Mouse (Mus musculus) heart, embryonic 11.5 days (tissue): ENCODE results near the gene Gfm2. TPM values are rescaled to one million over a fixed set of nuclear protein-coding genes. Genes with fewer than 3 reads are reported as not detected.

ENCODE experiments used
- ATAC-seq: fragments of 200-750 bp; cut with Nextera tagmentation; replicated peaks from 2 replicates; pipeline ENCODE4 v1.8.0; 2017; ENCODE audit warnings: moderate library complexity; ENCODE audit not compliant: insufficient number of reproducible peaks, low FRiP score, low TSS enrichment
- H3K27ac ChIP-seq: fragments of 300-500 bp; sonication (generic); 2 replicates; pipeline ENCODE4 v1.5.1; 2014; ENCODE audit warnings: mild to moderate bottlenecking, low read depth, low read length
- H3K27me3 ChIP-seq: fragments of 300-500 bp; sonication (generic); 2 replicates; pipeline ENCODE4 v1.6.1; 2014; ENCODE audit warnings: mild to moderate bottlenecking, low read length, mixed read lengths; ENCODE audit not compliant: control insufficient read depth, insufficient read depth
- H3K36me3 ChIP-seq: fragments of 300-500 bp; sonication (generic); 2 replicates; pipeline ENCODE4 v1.6.1; 2014; ENCODE audit warnings: mild to moderate bottlenecking, low read length, moderate library complexity, mixed read lengths; ENCODE audit not compliant: control insufficient read depth, insufficient read depth
- H3K4me1 ChIP-seq: fragments of 300-500 bp; sonication (generic); 2 replicates; pipeline ENCODE4 v1.6.1; 2014; ENCODE audit warnings: low read length; ENCODE audit not compliant: control insufficient read depth, insufficient read depth
- H3K4me2 ChIP-seq: fragments of 300-500 bp; sonication (generic); 2 replicates; pipeline ENCODE4 v1.6.1; 2014; ENCODE audit warnings: mild to moderate bottlenecking, moderate library complexity
- H3K4me3 ChIP-seq: fragments of 300-500 bp; sonication (generic); 2 replicates; pipeline ENCODE4 v1.5.1; 2014; ENCODE audit warnings: low read depth, low read length
- H3K9ac ChIP-seq: fragments of 300-500 bp; sonication (generic); 2 replicates; pipeline ENCODE4 v1.6.1; 2014; ENCODE audit warnings: mild to moderate bottlenecking, low read depth, low read length, moderate library complexity
- H3K9me3 ChIP-seq: fragments of 300-500 bp; sonication (generic); replicated peaks from 2 replicates; pipeline ENCODE4 v1.6.1; 2016; ENCODE audit warnings: low read length; ENCODE audit not compliant: control insufficient read depth
- WGBS: fragments of 180-500 bp; shearing (Covaris S2); extraction: QIAGEN DNeasy Blood & Tissue Kit; methylation state at CpG from one replicate; pipeline ENCODE4 v1.1.7; 2014; ENCODE audit not compliant: insufficient replicate concordance; 5-methylcytosine and 5-hydroxymethylcytosine counted together
- polyA plus RNA-seq: library from polyadenylated mRNA; unstranded; fragments of >200 nt; fragmentation: Nextera tagmentation; extraction: Ambion mirVana; gene quantifications from 2 replicates; pipeline ENCODE4 v1.2.1, GENCODE M21; 2014

Gfm2 gene
- polyA plus RNA-seq, 1 experiment from 2014 or later = 30.3 TPM

GRCm38 (mm10) chr13:97180113-97180828, 42.5 kb downstream of the Gfm2 start:
- WGBS = 75% methylated on average over 6 of the region's 6 CpGs
- no peaks in the 10 kb centered on the region for H3K9me3 ChIP-seq
- 0 out of 2 replicates have a peak, but pooled peaks cover 3% of the 10 kb centered on the region for H3K4me1 ChIP-seq
- no peak overlapping the region for H3K27ac ChIP-seq
- no peak for ATAC-seq
- H3K4me3 ChIP-seq = no peak overlapping the region
- H3K36me3 ChIP-seq = peaks cover 10% of the 10 kb centered on the region
- H3K4me2 ChIP-seq = no peak overlapping the region
- H3K27me3 ChIP-seq = no peaks in the 10 kb centered on the region
- H3K9ac ChIP-seq = no peak overlapping the region

- 0 out of 2 replicates have a peak, but pooled peaks cover 6% of the 10 kb centered on the region for H3K4me1 ChIP-seq
- no peaks in the 10 kb centered on the region for H3K9me3 ChIP-seq
- peaks cover 6% of the 10 kb centered on the region; the same call in 1 of the 2 replicates for H3K36me3 ChIP-seq
- H3K4me3 ChIP-seq = no peak overlapping the region
- 76% methylated on average over 4 of the region's 4 CpGs for WGBS
- H3K4me2 ChIP-seq = no peak overlapping the region
- no peaks in the 10 kb centered on the region for H3K27me3 ChIP-seq
- no peak overlapping the region for H3K27ac ChIP-seq
- no peak overlapping the region for H3K9ac ChIP-seq
- ATAC-seq = no peak
These were observed 45.1 kb downstream of the Gfm2 start for GRCm38 (mm10) chr13:97182821-97183220.

- Histone ChIP-seq H3K36me3 (0 out of 2 replicates have a peak, but pooled peaks cover 3% of the 10 kb centered on the region), H3K27me3 (no peaks in the 10 kb centered on the region), H3K9ac (no peak overlapping the region), H3K9me3 (no peaks in the 10 kb centered on the region), H3K4me3 (no peak overlapping the region), H3K27ac (no peak overlapping the region), H3K4me2 (no peak overlapping the region), H3K4me1 (0 out of 2 replicates have a peak, but pooled peaks cover 6% of the 10 kb centered on the region)
- no peak for ATAC-seq
- 87% methylated on average over 2 of the region's 2 CpGs for WGBS
These were observed 46.4 kb downstream of the Gfm2 start for GRCm38 (mm10) chr13:97184168-97184567.

- Histone ChIP-seq H3K4me2 (no peak overlapping the region), H3K36me3 (0 out of 2 replicates have a peak, but pooled peaks cover 3% of the 10 kb centered on the region), H3K4me3 (no peak overlapping the region), H3K4me1 (0 out of 2 replicates have a peak, but pooled peaks cover 6% of the 10 kb centered on the region), H3K27me3 (no peaks in the 10 kb centered on the region), H3K27ac (peak overlapping the region; percentile 10; the same call in 1 of the 2 replicates), H3K9ac (no peak overlapping the region), H3K9me3 (no peaks in the 10 kb centered on the region)
- WGBS = 56% methylated on average over 5 of the region's 5 CpGs
- ATAC-seq = no peak
These were observed 46.9 kb downstream of the Gfm2 start for GRCm38 (mm10) chr13:97184656-97185055.

GRCm38 (mm10) chr13:97186346-97186745, 48.6 kb downstream of the Gfm2 start:
- H3K36me3 ChIP-seq = no peaks in the 10 kb centered on the region
- no peak for ATAC-seq
- no peak overlapping the region for H3K4me3 ChIP-seq
- no peak overlapping the region for H3K4me2 ChIP-seq
- H3K9ac ChIP-seq = no peak overlapping the region
- no peaks in the 10 kb centered on the region for H3K9me3 ChIP-seq
- WGBS = 73% methylated on average over 4 of the region's 4 CpGs
- H3K4me1 ChIP-seq = 0 out of 2 replicates have a peak, but pooled peaks cover 6% of the 10 kb centered on the region
- H3K27me3 ChIP-seq = no peaks in the 10 kb centered on the region
- no peak overlapping the region for H3K27ac ChIP-seq

- H3K9ac ChIP-seq = no peak overlapping the region
- ATAC-seq = no peak
- H3K36me3 ChIP-seq = no peaks in the 10 kb centered on the region
- no peak overlapping the region for H3K4me3 ChIP-seq
- H3K4me1 ChIP-seq = 0 out of 2 replicates have a peak, but pooled peaks cover 6% of the 10 kb centered on the region
- H3K27ac ChIP-seq = no peak overlapping the region
- H3K9me3 ChIP-seq = no peaks in the 10 kb centered on the region
- no peak overlapping the region for H3K4me2 ChIP-seq
- no peaks in the 10 kb centered on the region for H3K27me3 ChIP-seq
- WGBS = 58% methylated on average over 5 of the region's 5 CpGs
These were observed 50.0 kb downstream of the Gfm2 start for GRCm38 (mm10) chr13:97187693-97188092.

GRCm38 (mm10) chr13:97192649-97193048, 54.9 kb downstream of the Gfm2 start:
- Histone ChIP-seq H3K27me3 (no peaks in the 10 kb centered on the region), H3K4me1 (no peaks in the 10 kb centered on the region), H3K4me3 (no peak overlapping the region), H3K27ac (no peak overlapping the region), H3K9ac (no peak overlapping the region), H3K9me3 (no peaks in the 10 kb centered on the region), H3K36me3 (no peaks in the 10 kb centered on the region), H3K4me2 (no peak overlapping the region)
- 88% methylated on average over 11 of the region's 11 CpGs for WGBS
- ATAC-seq = no peak

GRCm38 (mm10) chr13:97193420-97193819, 55.7 kb downstream of the Gfm2 start:
- Histone ChIP-seq H3K4me3 (no peak overlapping the region), H3K36me3 (no peaks in the 10 kb centered on the region), H3K9me3 (no peaks in the 10 kb centered on the region), H3K27me3 (no peaks in the 10 kb centered on the region), H3K27ac (no peak overlapping the region), H3K9ac (no peak overlapping the region), H3K4me1 (no peaks in the 10 kb centered on the region), H3K4me2 (no peak overlapping the region)
- WGBS = 63% methylated on average over 7 of the region's 7 CpGs
- ATAC-seq = no peak
